ENCODE assay signal across 8 mouse cellular contexts in the genomic region with DNA sequence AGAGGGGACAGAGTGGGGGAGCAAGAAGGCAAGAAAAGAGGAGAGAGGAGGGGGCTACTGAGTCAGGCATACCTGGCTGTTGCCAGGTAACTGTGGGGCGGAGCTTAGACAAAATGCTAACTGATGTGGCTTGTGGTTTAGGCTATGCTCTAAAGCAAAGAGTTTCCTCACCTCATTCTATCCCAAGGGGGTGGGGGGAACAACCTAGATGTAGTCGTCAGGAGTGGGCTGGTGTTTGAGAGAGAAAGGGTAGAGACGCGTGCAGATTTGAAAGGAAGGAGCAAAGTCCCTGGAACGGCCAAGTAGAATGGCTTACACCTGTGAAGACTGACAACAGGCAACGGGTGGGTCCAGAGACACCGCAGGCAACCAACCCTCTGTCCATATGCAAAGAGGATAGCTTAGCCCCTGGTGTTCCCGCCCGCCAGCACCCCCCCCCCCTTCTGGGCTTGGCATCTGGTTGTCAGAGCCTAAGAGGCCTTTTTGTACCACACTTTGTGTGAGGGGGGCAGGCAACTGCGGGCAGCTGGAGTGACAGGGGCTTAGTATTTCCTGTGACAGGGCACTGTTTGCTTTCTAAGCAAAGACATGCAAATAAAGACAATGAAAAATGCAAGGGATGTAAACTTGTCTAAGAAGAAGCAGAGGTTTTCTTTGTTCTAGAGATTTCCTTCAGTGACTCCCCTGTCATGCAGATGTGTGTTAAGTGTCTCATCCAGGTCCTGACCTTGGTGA.
A peak's percentile ranks its signal among the peaks of the same experiment; 100 is the strongest.
DNase-seq lines count a peak whose midpoint lies in the region; ATAC-seq and TF ChIP-seq lines count a peak whose summit lies in the region.

No protein-coding gene starts in this region.

- WGBS in heart, postnatal 0 days: 8% methylated on average over 10 of the region's 10 CpGs
- 3% methylated on average over 10 of the region's 10 CpGs for WGBS in embryonic facial prominence, embryonic 15.5 days
- WGBS in limb, embryonic 13.5 days: 4% methylated on average over 10 of the region's 10 CpGs

- TF ChIP-seq CTCF in heart, postnatal 0 days (IDR thresholded peaks at IDR 0.05; ENCODE audit: low read depth): no peak

- H3K4me1 ChIP-seq in heart, postnatal 0 days (ENCODE audit: control insufficient read depth, insufficient read depth): no peaks in the 10 kb centered on the region
- H3K4me1 ChIP-seq in embryonic facial prominence, embryonic 15.5 days: peaks cover 23% of the 10 kb centered on the region
- H3K4me1 ChIP-seq in limb, embryonic 13.5 days: peaks cover 18% of the 10 kb centered on the region

- no peaks in the 10 kb centered on the region for H3K36me3 ChIP-seq in heart, postnatal 0 days (replicated peaks; ENCODE audit: control insufficient read depth, insufficient read depth, low read length)
- no peaks in the 10 kb centered on the region for H3K36me3 ChIP-seq in embryonic facial prominence, embryonic 15.5 days
- H3K36me3 ChIP-seq in limb, embryonic 13.5 days: no peaks in the 10 kb centered on the region

- ATAC-seq in heart, postnatal 0 days (ENCODE audit: insufficient read depth, low read depth): no peak
- ATAC-seq in embryonic facial prominence, embryonic 15.5 days (ENCODE audit: insufficient number of reproducible peaks, low FRiP score, low TSS enrichment, low read depth): 0 out of 2 replicates have a peak, but pooled peaks have one; percentile 3
- ATAC-seq in limb, embryonic 13.5 days (ENCODE audit: low FRiP score, low read depth): peak; percentile 35; the same call in 1 of the 2 replicates

- no peaks in the 10 kb centered on the region for H3K27me3 ChIP-seq in heart, postnatal 0 days (ENCODE audit: control insufficient read depth, insufficient read depth, low read length)
- peaks cover 3% of the 10 kb centered on the region; the same call in 1 of the 2 replicates for H3K27me3 ChIP-seq in embryonic facial prominence, embryonic 15.5 days
- peaks cover 3% of the 10 kb centered on the region; the same call in 1 of the 2 replicates for H3K27me3 ChIP-seq in limb, embryonic 13.5 days

- peak overlapping the region; percentile 39; the same call in 1 of the 2 replicates for H3K4me2 ChIP-seq in heart, postnatal 0 days (ENCODE audit: low read depth, low read length)
- H3K4me2 ChIP-seq in embryonic facial prominence, embryonic 15.5 days (replicated peaks): peak overlapping the region; percentile 27; the same call in 1 of the 2 replicates
- H3K4me2 ChIP-seq in limb, embryonic 13.5 days (replicated peaks): peak overlapping the region; percentile 35

- no peak for DNase-seq in heart, postnatal 0 days (ENCODE audit: low spot score)
- no peak for DNase-seq in heart, adult 8-10 months (ENCODE audit: low spot score)
- peak; percentile 27 to 75 for DNase-seq in thymus, adult 18-20 months
- DNase-seq in frontal cortex, postnatal 25 days (ENCODE audit: low spot score in 2 of 2): no peak
- no peak for DNase-seq in right cerebral cortex, postnatal 14 days
- DNase-seq in ovary, adult 18-20 months (ENCODE audit: low spot score): no peak

- H3K4me3 ChIP-seq in heart, postnatal 0 days (ENCODE audit: low read depth, low read length): no peak overlapping the region
- no peak overlapping the region for H3K4me3 ChIP-seq in embryonic facial prominence, embryonic 15.5 days (replicated peaks)
- H3K4me3 ChIP-seq in limb, embryonic 13.5 days: no peak overlapping the region

- no peak overlapping the region for H3K9ac ChIP-seq in heart, postnatal 0 days (replicated peaks; ENCODE audit: low read depth, low read length)
- no peak overlapping the region for H3K9ac ChIP-seq in embryonic facial prominence, embryonic 15.5 days
- 0 out of 2 replicates have a peak overlapping the region, but pooled peaks have one; percentile 19 for H3K9ac ChIP-seq in limb, embryonic 13.5 days

- no peak overlapping the region for H3K27ac ChIP-seq in heart, postnatal 0 days (ENCODE audit: low read depth)
- H3K27ac ChIP-seq in embryonic facial prominence, embryonic 15.5 days (replicated peaks): no peak overlapping the region
- H3K27ac ChIP-seq in limb, embryonic 13.5 days: no peak overlapping the region

- TF ChIP-seq EP300 in heart, postnatal 0 days (IDR thresholded peaks at IDR 0.05; ENCODE audit: low read depth): no peak

- H3K9me3 ChIP-seq in heart, postnatal 0 days (replicated peaks; ENCODE audit: control insufficient read depth, low read length): no peaks in the 10 kb centered on the region
- H3K9me3 ChIP-seq in embryonic facial prominence, embryonic 15.5 days (replicated peaks): no peaks in the 10 kb centered on the region
- H3K9me3 ChIP-seq in limb, embryonic 13.5 days: no peaks in the 10 kb centered on the region

Comparison
In these comparisons a context has a peak if more than half of its experiments do, and no peak if none do; other contexts are left out.
1. DNase-seq: peak in thymus, adult 18-20 months (2 of 2); none in heart, postnatal 0 days (single experiment), heart, adult 8-10 months (single experiment), frontal cortex, postnatal 25 days (0 of 2), right cerebral cortex, postnatal 14 days (single experiment) and ovary, adult 18-20 months (single experiment).
2. Peak in every context shown above with its lines, with median percentiles within 50 percentile points of each other: H3K4me2 ChIP-seq.